Mouse (Mus musculus) MEL (cell line): Measurements from ENCODE around the gene Parva.

Experiments
- BHLHE40 ChIP-seq: IDR thresholded peaks from 2 replicates; pipeline ENCODE4 v1.6.1; 2012; ENCODE audit warnings: low read depth, mild to moderate bottlenecking, inconsistent platforms, low read length, improper control_type of control experiment, borderline replicate concordance
- CTCF ChIP-seq, 3 experiments: IDR thresholded peaks in 2 of 3; conservative IDR thresholded peaks in 1 of 3; 2 replicates each; pipeline ENCODE4 v1.5.1; 2011 to 2012; ENCODE audit warnings: low read length in 3 of 3, low read depth in 2 of 3, mild to moderate bottlenecking in 2 of 3, improper control_type of control experiment in 1 of 3, inconsistent platforms in 1 of 3, mixed read lengths in 1 of 3, moderate library complexity in 1 of 3; ENCODE audit not compliant: control insufficient read depth in 1 of 3, insufficient read depth in 1 of 3, poor library complexity in 1 of 3, severe bottlenecking in 1 of 3
- ELF1 ChIP-seq: IDR thresholded peaks from 2 replicates; pipeline ENCODE4 v1.6.1; 2014; ENCODE audit warnings: low read depth, mild to moderate bottlenecking, inconsistent platforms, low read length, improper control_type of control experiment, moderate library complexity
- EP300 ChIP-seq, 2 experiments: IDR thresholded peaks; 2 replicates each; pipeline ENCODE4 v1.6.1; 2011; ENCODE audit warnings: improper control_type of control experiment in 2 of 2, low read length in 2 of 2, low read depth in 1 of 2, mild to moderate bottlenecking in 1 of 2
- GATA1 ChIP-seq: IDR thresholded peaks from 2 replicates; pipeline ENCODE4 v1.6.1; 2011; ENCODE audit warnings: low read depth, low read length, improper control_type of control experiment
- HCFC1 ChIP-seq: IDR thresholded peaks from 2 replicates; pipeline ENCODE4 v1.6.1; 2012; ENCODE audit warnings: low read depth, mild to moderate bottlenecking, inconsistent platforms, low read length, improper control_type of control experiment, moderate library complexity
- MAFK ChIP-seq: IDR thresholded peaks from 2 replicates; pipeline ENCODE4 v1.6.1; 2011; ENCODE audit warnings: low read depth, mild to moderate bottlenecking, low read length, improper control_type of control experiment, borderline replicate concordance
- MYC ChIP-seq: IDR thresholded peaks from 2 replicates; pipeline ENCODE4 v1.6.1; 2011; ENCODE audit warnings: low read depth, mild to moderate bottlenecking, low read length, improper control_type of control experiment, moderate library complexity
- NRF1 ChIP-seq: IDR thresholded peaks from 2 replicates; pipeline ENCODE4 v1.6.1; 2014; ENCODE audit warnings: low read depth, mild to moderate bottlenecking, inconsistent platforms, low read length, improper control_type of control experiment, moderate library complexity; ENCODE audit not compliant: poor library complexity, insufficient read depth, severe bottlenecking
- POLR2AphosphoS2 ChIP-seq: IDR thresholded peaks from 2 replicates; pipeline ENCODE4 v1.6.1; 2011; ENCODE audit warnings: low read length, improper control_type of control experiment
- RCOR1 ChIP-seq: IDR thresholded peaks from 2 replicates; pipeline ENCODE4 v1.6.1; 2012; ENCODE audit warnings: low read depth, mild to moderate bottlenecking, inconsistent platforms, low read length, improper control_type of control experiment
- TCF12 ChIP-seq: IDR thresholded peaks from 2 replicates; pipeline ENCODE4 v1.6.1; 2014; ENCODE audit warnings: low read depth, mild to moderate bottlenecking, inconsistent platforms, low read length, improper control_type of control experiment, moderate library complexity
- USF1 ChIP-seq: IDR thresholded peaks from 2 replicates; pipeline ENCODE4 v1.6.1; 2014; ENCODE audit warnings: low read depth, mild to moderate bottlenecking, inconsistent platforms, low read length, improper control_type of control experiment, moderate library complexity

- TF ChIP-seq CTCF (IDR thresholded peaks at IDR 0.05 in 2 of 3, conservative IDR thresholded peaks at IDR 0.05 in 1 of 3; ENCODE audit: control insufficient read depth in 1 of 3, insufficient read depth in 1 of 3, low read depth in 2 of 3, low read length in 3 of 3, poor library complexity in 1 of 3, severe bottlenecking in 1 of 3) (no peak), TCF12 (no peak), POLR2AphosphoS2 (no peak), MAFK (no peak), USF1 (no peak), EP300 (IDR thresholded peaks at IDR 0.05; ENCODE audit: low read depth in 1 of 2, low read length in 2 of 2) (no peak), NRF1 (no peak), RCOR1 (no peak), ELF1 (no peak), MYC (no peak), HCFC1 (no peak), BHLHE40 (no peak), GATA1 (no peak)
Measured at GRCm38 (mm10) chr7:112390252-112390936, 36.9 kb upstream of the Parva start.
